Mouse (Mus musculus) midbrain, embryonic 14.5 days (tissue): ENCODE measurements at regions not wholly inside any gene's neighbourhood (a gene's known extent, or its start where the extent isn't known, plus 50 kb on each side); places are given as distances from the start of the nearest gene placed in this dataset.

ENCODE experiments used
- ATAC-seq: fragments of 200-750 bp; cut with Nextera tagmentation; 2 replicates; pipeline ENCODE4 v1.8.0; 2017; ENCODE audit warnings: moderate number of reproducible peaks, moderate library complexity; ENCODE audit not compliant: low FRiP score, low TSS enrichment
- DNase-seq: peaks from one replicate; pipeline ENCODE4 v3.0.0-alpha.2; 2015
- H3K27ac ChIP-seq: fragments of 300-500 bp; sonication (generic); replicated peaks from 2 replicates; pipeline ENCODE4 v1.5.1; 2014; ENCODE audit warnings: mild to moderate bottlenecking, low read depth, low read length, moderate library complexity
- H3K27me3 ChIP-seq: fragments of 300-500 bp; sonication (generic); 2 replicates; pipeline ENCODE4 v1.6.1; 2014; ENCODE audit warnings: low read length, control low read depth, mixed read lengths; ENCODE audit not compliant: control insufficient read depth, insufficient read depth
- H3K36me3 ChIP-seq: fragments of 300-500 bp; sonication (generic); 2 replicates; pipeline ENCODE4 v1.6.1; 2014; ENCODE audit warnings: low read length, control low read depth; ENCODE audit not compliant: control insufficient read depth, insufficient read depth
- H3K4me1 ChIP-seq: fragments of 300-500 bp; sonication (generic); 2 replicates; pipeline ENCODE4 v1.6.1; 2014; ENCODE audit warnings: mild to moderate bottlenecking, antibody characterized with exemption, low read length, control low read depth; ENCODE audit not compliant: control insufficient read depth, insufficient read depth
- H3K4me2 ChIP-seq: fragments of 300-500 bp; sonication (generic); 2 replicates; pipeline ENCODE4 v1.6.1; 2014; ENCODE audit warnings: mild to moderate bottlenecking, low read length, moderate library complexity
- H3K4me3 ChIP-seq: fragments of 300-500 bp; sonication (generic); replicated peaks from 2 replicates; pipeline ENCODE4 v1.5.1; 2014; ENCODE audit warnings: low read depth, low read length
- H3K9ac ChIP-seq: fragments of 300-500 bp; sonication (generic); replicated peaks from 2 replicates; pipeline ENCODE4 v1.6.1; 2014; ENCODE audit warnings: mild to moderate bottlenecking, low read length, moderate library complexity
- H3K9me3 ChIP-seq: fragments of 300-500 bp; sonication (generic); 2 replicates; pipeline ENCODE4 v1.6.1; 2016; ENCODE audit warnings: low read length, control low read depth, mixed read lengths; ENCODE audit not compliant: control insufficient read depth
- WGBS: fragments of 180-500 bp; shearing (Covaris S2); extraction: QIAGEN DNeasy Blood & Tissue Kit; methylation state at CpG from one replicate; pipeline ENCODE4 v1.1.7; 2014; 5-methylcytosine and 5-hydroxymethylcytosine counted together

- no peaks in the 10 kb centered on the region for H3K36me3 ChIP-seq
- H3K4me1 ChIP-seq, result no peaks in the 10 kb centered on the region
- H3K27ac ChIP-seq, result no peak overlapping the region
- no peak for ATAC-seq
- H3K9me3 ChIP-seq, result no peaks in the 10 kb centered on the region
- H3K9ac ChIP-seq, result no peak overlapping the region
- no peak overlapping the region for H3K4me2 ChIP-seq
- WGBS, result 69% methylated on average over 2 of the region's 2 CpGs
- DNase-seq, result no peak
- no peaks in the 10 kb centered on the region for H3K27me3 ChIP-seq
- no peak overlapping the region for H3K4me3 ChIP-seq
These were observed 449.9 kb downstream of the Tns3 start for GRCm38 (mm10) chr11:8214305-8214903.

- Histone ChIP-seq H3K36me3 (no peaks in the 10 kb centered on the region), H3K27me3 (no peaks in the 10 kb centered on the region), H3K4me3 (no peak overlapping the region), H3K9me3 (no peaks in the 10 kb centered on the region), H3K9ac (no peak overlapping the region), H3K4me1 (no peaks in the 10 kb centered on the region), H3K27ac (no peak overlapping the region), H3K4me2 (no peak overlapping the region)
- 82% methylated on average over 3 of the region's 3 CpGs for WGBS
- ATAC-seq (no peak; the same call in 1 of the 2 replicates), DNase-seq (no peak)
These were observed 451.2 kb downstream of the Tns3 start for GRCm38 (mm10) chr11:8213130-8213529.

DNA sequence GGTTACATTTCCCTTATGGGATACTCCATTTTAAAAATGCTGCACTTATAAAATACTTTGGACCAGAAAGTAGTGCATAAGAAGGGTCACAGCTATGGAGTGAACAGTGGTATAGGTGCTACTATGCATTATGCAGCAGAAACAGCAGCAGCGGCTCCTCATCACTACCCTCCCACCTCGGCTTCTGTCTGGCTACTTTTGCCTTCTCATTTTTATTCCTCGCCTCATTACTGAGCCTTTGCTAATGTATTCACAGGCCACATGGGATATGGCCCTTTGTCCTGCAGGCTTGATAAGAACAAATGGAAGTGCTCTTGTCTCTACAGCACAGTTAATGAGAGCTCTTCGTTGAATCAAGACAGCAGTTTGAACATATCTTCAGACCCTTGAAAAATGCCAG, 451.6 kb downstream of the Tns3 start:
- H3K9me3 ChIP-seq, result no peaks in the 10 kb centered on the region
- ATAC-seq, result peak; percentile 76; the same call in 1 of the 2 replicates
- no peaks in the 10 kb centered on the region for H3K27me3 ChIP-seq
- peak; percentile 65 for DNase-seq
- H3K27ac ChIP-seq, result no peak overlapping the region
- WGBS, result 31% methylated on average over 4 of the region's 4 CpGs
- H3K4me2 ChIP-seq, result no peak overlapping the region
- no peaks in the 10 kb centered on the region for H3K4me1 ChIP-seq
- no peak overlapping the region for H3K9ac ChIP-seq
- no peaks in the 10 kb centered on the region for H3K36me3 ChIP-seq
- no peak overlapping the region for H3K4me3 ChIP-seq

- Histone ChIP-seq H3K4me3 (no peak overlapping the region), H3K4me1 (no peaks in the 10 kb centered on the region), H3K27ac (no peak overlapping the region), H3K36me3 (no peaks in the 10 kb centered on the region), H3K9me3 (no peaks in the 10 kb centered on the region), H3K27me3 (no peaks in the 10 kb centered on the region), H3K9ac (no peak overlapping the region), H3K4me2 (no peak overlapping the region)
- DNase-seq (no peak), ATAC-seq (no peak)
- WGBS, result 89% methylated on average over 2 of the region's 2 CpGs
These were observed 455.3 kb downstream of the Tns3 start for GRCm38 (mm10) chr11:8209041-8209440.

DNA sequence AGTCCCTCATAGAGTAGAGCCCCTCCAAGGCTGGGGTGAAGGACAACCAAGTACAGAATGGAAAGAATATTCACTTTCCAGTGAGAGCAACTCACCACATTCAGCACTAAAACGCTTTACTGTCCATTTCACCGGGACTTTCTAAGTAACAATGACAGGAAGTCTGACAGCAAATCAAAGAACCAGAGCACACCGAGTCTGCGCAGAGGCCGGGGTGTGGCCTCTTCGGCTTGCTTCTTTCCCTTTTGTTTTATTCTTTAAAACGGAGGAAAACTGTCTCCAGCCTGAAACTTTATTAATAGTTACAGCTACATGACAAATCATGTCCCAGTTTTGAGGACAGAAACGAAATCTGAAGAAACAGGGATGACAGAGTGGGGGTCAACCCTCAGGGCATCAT, 465.0 kb downstream of the Tns3 start:
- ATAC-seq, result no peak
- no peaks in the 10 kb centered on the region for H3K4me1 ChIP-seq
- H3K27ac ChIP-seq, result no peak overlapping the region
- DNase-seq, result no peak
- 80% methylated on average over 8 of the region's 8 CpGs for WGBS
- no peaks in the 10 kb centered on the region for H3K36me3 ChIP-seq
- no peak overlapping the region for H3K4me2 ChIP-seq
- no peak overlapping the region for H3K9ac ChIP-seq
- H3K4me3 ChIP-seq, result no peak overlapping the region
- H3K9me3 ChIP-seq, result no peaks in the 10 kb centered on the region
- H3K27me3 ChIP-seq, result no peaks in the 10 kb centered on the region
